Mouse (Mus musculus): ENCODE results near the gene L3mbtl1. TPM values are rescaled to one million over a fixed set of nuclear protein-coding genes. Genes with fewer than 3 reads are reported as not detected.
A peak's percentile ranks its signal among the peaks of the same experiment; 100 is the strongest.

L3mbtl1 gene
- polyA plus RNA-seq, 1 experiment from 2014 or later: 0.19 TPM

- Histone ChIP-seq H3K27ac (replicated peaks) (no peak overlapping the region), H3K4me3 (no peak overlapping the region), H3K9me3 (no peaks in the 10 kb centered on the region), H3K4me1 (peaks cover 17% of the 10 kb centered on the region), H3K27me3 (replicated peaks; ENCODE audit: low read depth, poor library complexity, severe bottlenecking) (0 out of 2 replicates have a peak, but pooled peaks cover 4% of the 10 kb centered on the region), H3K36me3 (replicated peaks) (peaks cover 7% of the 10 kb centered on the region)
- 65% methylated on average over 3 of the region's 3 CpGs for WGBS
- DNase-seq (ENCODE audit: low spot score): no peak
These were observed 15.2 kb upstream of the L3mbtl1 start for GRCm38 (mm10) chr2:162927918-162928585.

GRCm38 (mm10) chr2:162929704-162930103 lies 13.6 kb upstream of the L3mbtl1 start:
- H3K4me3 ChIP-seq: peak overlapping the region; percentile 100; the same call in 1 of the 2 replicates
- 0 out of 2 replicates have a peak, but pooled peaks cover 4% of the 10 kb centered on the region for H3K27me3 ChIP-seq (replicated peaks; ENCODE audit: low read depth, poor library complexity, severe bottlenecking)
- H3K36me3 ChIP-seq (replicated peaks): peaks cover 24% of the 10 kb centered on the region
- no peaks in the 10 kb centered on the region for H3K9me3 ChIP-seq
- no peak overlapping the region for H3K27ac ChIP-seq (replicated peaks)
- 71% methylated on average over 3 of the region's 3 CpGs for WGBS
- H3K4me1 ChIP-seq: peaks cover 20% of the 10 kb centered on the region
- DNase-seq (ENCODE audit: low spot score): no peak

GRCm38 (mm10) chr2:162930516-162931122 lies 12.7 kb upstream of the L3mbtl1 start:
- no peaks in the 10 kb centered on the region for H3K9me3 ChIP-seq
- H3K27me3 ChIP-seq (replicated peaks; ENCODE audit: low read depth, poor library complexity, severe bottlenecking): 0 out of 2 replicates have a peak, but pooled peaks cover 4% of the 10 kb centered on the region
- H3K27ac ChIP-seq (replicated peaks): peak overlapping the region; percentile 100
- H3K4me1 ChIP-seq: peaks cover 20% of the 10 kb centered on the region
- peaks cover 33% of the 10 kb centered on the region for H3K36me3 ChIP-seq (replicated peaks)
- WGBS: 2% methylated on average over 18 of the region's 18 CpGs
- DNase-seq (ENCODE audit: low spot score): peak; percentile 84
- peak overlapping the region; percentile 100 for H3K4me3 ChIP-seq

DNA sequence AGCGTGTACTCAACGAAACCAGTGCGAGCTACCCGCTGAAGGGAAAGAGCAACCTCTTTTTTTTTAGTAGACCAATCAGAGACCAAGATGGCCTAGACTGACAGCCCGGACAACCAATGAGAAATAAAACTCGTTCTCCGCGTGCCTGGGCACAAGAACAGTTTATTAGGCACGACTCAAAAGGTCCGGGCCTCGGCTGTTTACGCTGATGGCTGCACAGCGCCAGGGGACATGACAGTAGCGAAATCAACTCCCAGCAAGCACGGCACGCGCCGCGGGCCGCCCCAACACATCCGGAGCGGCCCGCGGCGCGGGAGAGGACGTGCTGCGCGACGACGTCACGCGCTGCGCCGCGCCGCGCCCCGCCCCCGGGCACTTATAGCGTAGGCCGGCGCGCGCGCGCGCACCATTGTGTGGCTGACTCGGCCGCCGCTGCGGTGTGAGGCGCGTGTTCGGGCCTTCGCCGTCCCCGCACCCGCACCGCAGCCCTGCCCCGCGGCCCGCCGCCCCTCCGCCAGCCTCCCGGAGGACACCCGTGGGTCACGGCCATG lies 12.1 kb upstream of the L3mbtl1 start, which contains the start of gene Srsf6:
Srsf6 (plus strand) TSS at position 406 of the 551 bp plus-strand sequence.
- under 1% methylated on average over 68 of the region's 68 CpGs for WGBS
- peak within 1 kb of the TSS; percentile 100 for H3K4me3 ChIP-seq
- DNase-seq (ENCODE audit: low spot score): peak; percentile 90
- 0 out of 2 replicates have a peak, but pooled peaks cover 4% of the 10 kb centered on the region for H3K27me3 ChIP-seq (replicated peaks; ENCODE audit: low read depth, poor library complexity, severe bottlenecking)
- H3K36me3 ChIP-seq (replicated peaks): peaks cover 39% of the 10 kb centered on the region
- peaks cover 20% of the 10 kb centered on the region for H3K4me1 ChIP-seq
- H3K9me3 ChIP-seq: no peaks in the 10 kb centered on the region
- H3K27ac ChIP-seq (replicated peaks): peak within 1 kb of the TSS; percentile 100

- Histone ChIP-seq H3K4me3 (peak overlapping the region; percentile 100), H3K4me1 (peaks cover 20% of the 10 kb centered on the region), H3K27ac (replicated peaks) (peak overlapping the region; percentile 100), H3K9me3 (no peaks in the 10 kb centered on the region), H3K36me3 (replicated peaks) (peaks cover 46% of the 10 kb centered on the region), H3K27me3 (replicated peaks; ENCODE audit: low read depth, poor library complexity, severe bottlenecking) (0 out of 2 replicates have a peak, but pooled peaks cover 4% of the 10 kb centered on the region)
- under 1% methylated on average over 103 of the region's 103 CpGs for WGBS
- peak; percentile 74 for DNase-seq (ENCODE audit: low spot score)
These were observed 11.3 kb upstream of the L3mbtl1 start for GRCm38 (mm10) chr2:162931674-162932650.

GRCm38 (mm10) chr2:162932706-162933105 lies 10.6 kb upstream of the L3mbtl1 start:
- no peak overlapping the region for H3K27ac ChIP-seq (replicated peaks)

DNA sequence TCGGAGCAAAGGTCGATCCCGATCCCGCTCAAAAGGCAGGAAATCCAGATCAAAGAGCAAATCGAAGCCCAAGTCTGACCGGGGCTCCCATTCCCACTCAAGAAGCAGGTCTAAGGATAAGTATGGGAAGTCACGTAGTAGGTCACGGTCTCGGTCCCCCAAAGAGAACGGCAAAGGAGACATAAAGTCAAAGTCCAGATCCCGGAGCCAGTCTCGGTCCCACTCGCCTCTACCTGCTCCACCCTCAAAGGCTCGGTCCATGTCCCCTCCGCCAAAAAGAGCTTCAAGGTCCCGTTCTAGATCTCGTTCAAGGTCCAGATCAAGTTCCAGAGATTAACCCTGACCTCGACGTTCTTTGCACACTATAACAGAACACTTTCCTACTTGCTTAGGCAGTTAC lies 8.9 kb upstream of the L3mbtl1 start:
- H3K4me3 ChIP-seq: no peak overlapping the region
- 94% methylated on average over 19 of the region's 19 CpGs for WGBS
- H3K9me3 ChIP-seq: no peaks in the 10 kb centered on the region
- DNase-seq (ENCODE audit: low spot score): no peak
- peaks cover 20% of the 10 kb centered on the region for H3K4me1 ChIP-seq
- no peak overlapping the region for H3K27ac ChIP-seq (replicated peaks)
- H3K36me3 ChIP-seq (replicated peaks): peaks cover 70% of the 10 kb centered on the region
- no peaks in the 10 kb centered on the region for H3K27me3 ChIP-seq (replicated peaks; ENCODE audit: low read depth, poor library complexity, severe bottlenecking)

More at GRCm38 (mm10) chr2:162932706-162933105, 10.6 kb upstream of the L3mbtl1 start:
- no peak for DNase-seq (ENCODE audit: low spot score)
- H3K36me3 ChIP-seq (replicated peaks): peaks cover 53% of the 10 kb centered on the region
- WGBS: 42% methylated on average over 4 of the region's 4 CpGs
- no peaks in the 10 kb centered on the region for H3K9me3 ChIP-seq
- H3K4me1 ChIP-seq: peaks cover 20% of the 10 kb centered on the region
- peak overlapping the region; percentile 100 for H3K4me3 ChIP-seq
- H3K27me3 ChIP-seq (replicated peaks; ENCODE audit: low read depth, poor library complexity, severe bottlenecking): 0 out of 2 replicates have a peak, but pooled peaks cover 4% of the 10 kb centered on the region

- Histone ChIP-seq H3K4me3 (no peak overlapping the region), H3K9me3 (no peaks in the 10 kb centered on the region), H3K36me3 (replicated peaks) (peaks cover 82% of the 10 kb centered on the region), H3K27me3 (replicated peaks; ENCODE audit: low read depth, poor library complexity, severe bottlenecking) (peaks cover 6% of the 10 kb centered on the region; the same call in 1 of the 2 replicates), H3K27ac (replicated peaks) (no peak overlapping the region), H3K4me1 (peaks cover 11% of the 10 kb centered on the region)
- no peak for DNase-seq (ENCODE audit: low spot score)
- 94% methylated on average over 3 of the region's 3 CpGs for WGBS
These were observed 7.6 kb upstream of the L3mbtl1 start for GRCm38 (mm10) chr2:162935700-162936099.

DNA sequence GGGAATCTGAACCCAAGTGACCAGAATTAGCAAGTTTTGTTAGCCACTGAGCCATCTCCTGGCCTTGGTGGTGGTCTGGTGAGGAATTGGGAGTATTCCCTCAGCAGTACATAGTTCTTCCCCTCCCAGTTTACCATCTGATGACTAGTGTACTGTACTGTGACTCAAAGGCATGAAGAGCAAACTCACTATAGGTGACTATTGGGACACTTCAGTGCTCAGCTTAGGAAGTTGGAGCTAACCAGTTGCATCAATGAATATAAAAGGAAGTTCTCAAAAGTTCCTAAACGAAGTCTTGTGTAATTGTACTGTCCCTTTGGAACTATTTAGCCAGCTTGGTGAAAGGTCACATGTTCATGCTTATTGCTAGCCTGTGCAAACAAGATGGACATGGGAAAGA lies 3.7 kb upstream of the L3mbtl1 start:
- peaks cover 64% of the 10 kb centered on the region for H3K36me3 ChIP-seq (replicated peaks)
- 90% methylated on average over 1 of the region's 1 CpGs for WGBS

GRCm38 (mm10) chr2:162943931-162944330 lies 659 bp downstream of the L3mbtl1 start:
- 7% methylated on average over 11 of the region's 11 CpGs for WGBS
- Histone ChIP-seq H3K27ac (replicated peaks) (no peak overlapping the region), H3K36me3 (replicated peaks) (peaks cover 22% of the 10 kb centered on the region), H3K4me1 (peaks cover 24% of the 10 kb centered on the region), H3K9me3 (no peaks in the 10 kb centered on the region), H3K4me3 (peak overlapping the region; percentile 68), H3K27me3 (replicated peaks; ENCODE audit: low read depth, poor library complexity, severe bottlenecking) (peaks cover 52% of the 10 kb centered on the region)
- no peak for DNase-seq (ENCODE audit: low spot score)

More for the DNA sequence above, 3.7 kb upstream of the L3mbtl1 start:
- Histone ChIP-seq H3K27ac (replicated peaks) (no peak overlapping the region), H3K9me3 (no peaks in the 10 kb centered on the region), H3K4me3 (no peak overlapping the region), H3K27me3 (replicated peaks; ENCODE audit: low read depth, poor library complexity, severe bottlenecking) (peaks cover 45% of the 10 kb centered on the region), H3K4me1 (peaks cover 15% of the 10 kb centered on the region)
- no peak for DNase-seq (ENCODE audit: low spot score)

GRCm38 (mm10) chr2:162946964-162947363 lies 3.7 kb downstream of the L3mbtl1 start:
- H3K27ac ChIP-seq (replicated peaks): no peak overlapping the region
- no peak for DNase-seq (ENCODE audit: low spot score)
- peaks cover 33% of the 10 kb centered on the region for H3K27me3 ChIP-seq (replicated peaks; ENCODE audit: low read depth, poor library complexity, severe bottlenecking)
- 83% methylated on average over 5 of the region's 5 CpGs for WGBS
- no peaks in the 10 kb centered on the region for H3K36me3 ChIP-seq (replicated peaks)
- H3K4me1 ChIP-seq: peaks cover 24% of the 10 kb centered on the region
- H3K4me3 ChIP-seq: no peak overlapping the region
- H3K9me3 ChIP-seq: no peaks in the 10 kb centered on the region

GRCm38 (mm10) chr2:162947736-162948135 lies 4.5 kb downstream of the L3mbtl1 start:
- peak; percentile 45 for DNase-seq (ENCODE audit: low spot score)
- peaks cover 23% of the 10 kb centered on the region for H3K4me1 ChIP-seq
- no peak overlapping the region for H3K27ac ChIP-seq (replicated peaks)
- no peaks in the 10 kb centered on the region for H3K9me3 ChIP-seq
- peak overlapping the region; percentile 45 for H3K4me3 ChIP-seq
- peaks cover 25% of the 10 kb centered on the region for H3K27me3 ChIP-seq (replicated peaks; ENCODE audit: low read depth, poor library complexity, severe bottlenecking)
- H3K36me3 ChIP-seq (replicated peaks): no peaks in the 10 kb centered on the region
- 35% methylated on average over 15 of the region's 15 CpGs for WGBS

All from embryonic facial prominence, embryonic 10.5 days (tissue).